Mouse (Mus musculus) bone marrow, adult 2 months (tissue): ENCODE results near the gene Rmnd5b. TPM values are rescaled to one million over a fixed set of nuclear protein-coding genes. Genes with fewer than 3 reads are reported as not detected.
"Not testable (repeated sequence)": the region's sequence is repeated elsewhere in the genome, so short reads cannot be mapped to it uniquely, and the experiment has no call there.

Source experiments
- H3K27ac ChIP-seq: fragments of 200-500 bp; 2 replicates; pipeline ENCODE4 v1.5.1; 2012; ENCODE audit warnings: low read depth, mild to moderate bottlenecking, control low read depth, inconsistent platforms, low read length; ENCODE audit not compliant: control insufficient read depth, poor library complexity, insufficient read depth
- H3K4me1 ChIP-seq: fragments of 200-500 bp; 2 replicates; pipeline ENCODE4 v1.6.1; 2011; ENCODE audit warnings: low read length; ENCODE audit not compliant: control insufficient read depth, insufficient read depth
- H3K4me3 ChIP-seq: fragments of 200-500 bp; replicated peaks from 2 replicates; pipeline ENCODE3; 2011; ENCODE audit warnings: mild to moderate bottlenecking, low read depth, low read length, control low read depth; ENCODE audit not compliant: control insufficient read depth
- CTCF ChIP-seq: fragments of 200-500 bp; IDR thresholded peaks from 2 replicates; pipeline ENCODE4 v1.5.1; 2011; ENCODE audit warnings: low read length, control low read depth; ENCODE audit not compliant: control insufficient read depth, insufficient read depth
- POLR2A ChIP-seq: fragments of 200-500 bp; IDR thresholded peaks from 2 replicates; pipeline ENCODE4 v1.6.1; 2011; ENCODE audit warnings: low read depth, mild to moderate bottlenecking, control low read depth, low read length, borderline replicate concordance; ENCODE audit not compliant: control insufficient read depth
- WGBS: fragments of 180-500 bp; shearing (Covaris S2); methylation state at CpG from one replicate; pipeline ENCODE4 v1.1.7; 2018; 5-methylcytosine and 5-hydroxymethylcytosine counted together
- polyA plus RNA-seq: library from polyadenylated mRNA; stranded (reverse); fragments of >200 nt; gene quantifications from 2 replicates; pipeline ENCODE4 v1.2.4, GENCODE M21; 2011; ENCODE audit warnings: low replicate concordance; ENCODE audit not compliant: missing spikeins, insufficient read depth, insufficient read length

Rmnd5b gene
- polyA plus RNA-seq, 1 experiment: 19.3 TPM

- Histone ChIP-seq H3K4me1 (peaks cover 4% of the 10 kb centered on the region), H3K27ac (peak overlapping the region; percentile 86; the same call in 1 of the 2 replicates), H3K4me3 (peak overlapping the region; percentile 31)
- 19% methylated on average over 7 of the region's 7 CpGs for WGBS
- TF ChIP-seq CTCF (no peak), POLR2A (no peak)
Observed at GRCm38 (mm10) chr11:51615129-51615528, 20.6 kb downstream of the Rmnd5b start.

- H3K4me1 ChIP-seq: peaks cover 4% of the 10 kb centered on the region
- no peak overlapping the region for H3K4me3 ChIP-seq
- TF ChIP-seq POLR2A: no peak
- TF ChIP-seq CTCF: no peak
- no peak overlapping the region for H3K27ac ChIP-seq
- WGBS: 84% methylated on average over 8 of the region's 8 CpGs
Observed at GRCm38 (mm10) chr11:51614256-51614655, 21.4 kb downstream of the Rmnd5b start.

GRCm38 (mm10) chr11:51609940-51610339 lies 25.8 kb downstream of the Rmnd5b start:
- not testable (repeated sequence) for H3K27ac ChIP-seq, H3K4me3 ChIP-seq, H3K4me1 ChIP-seq
- 61% methylated on average over 5 of the region's 5 CpGs for WGBS

- TF ChIP-seq POLR2A (no peak), CTCF (no peak)
- Histone ChIP-seq H3K4me1 (no peaks in the 10 kb centered on the region; the same call in 1 of the 2 replicates), H3K27ac (peak overlapping the region; percentile 45; the same call in 1 of the 2 replicates), H3K4me3 (no peak overlapping the region)
- 51% methylated on average over 3 of the region's 3 CpGs for WGBS
Observed at GRCm38 (mm10) chr11:51609266-51609909, 26.3 kb downstream of the Rmnd5b start.

- no peaks in the 10 kb centered on the region; the same call in 1 of the 2 replicates for H3K4me1 ChIP-seq
- TF ChIP-seq CTCF: no peak
- no peak; the same call in 1 of the 2 replicates for TF ChIP-seq POLR2A
- peak overlapping the region; percentile 74 for H3K27ac ChIP-seq
- WGBS: 6% methylated on average over 15 of the region's 15 CpGs
- peak overlapping the region; percentile 79 for H3K4me3 ChIP-seq
Observed at GRCm38 (mm10) chr11:51607096-51607738, 28.5 kb downstream of the Rmnd5b start.

- under 1% methylated on average over 91 of the region's 91 CpGs for WGBS
- H3K27ac ChIP-seq: peak within 1 kb of the TSS; percentile 95
- peak within 1 kb of the TSS; percentile 79 for H3K4me3 ChIP-seq
- TF ChIP-seq POLR2A (peak; percentile 100), CTCF (no peak)
- H3K4me1 ChIP-seq: no peaks in the 10 kb centered on the region; the same call in 1 of the 2 replicates
Observed at GRCm38 (mm10) chr11:51606447-51607095, 29.1 kb downstream of the Rmnd5b start, which contains the start of gene Hnrnpab. Hnrnpab (minus strand) TSS chr11:51606847.

- H3K27ac ChIP-seq: peak overlapping the region; percentile 95
- peak; percentile 66; the same call in 1 of the 2 replicates for TF ChIP-seq POLR2A
- no peak for TF ChIP-seq CTCF
- whole genome bisulfite sequencing: under 1% methylated on average over 81 of the region's 81 CpGs
- H3K4me3 ChIP-seq: peak overlapping the region; percentile 79
- H3K4me1 ChIP-seq: no peaks in the 10 kb centered on the region; the same call in 1 of the 2 replicates
Observed at GRCm38 (mm10) chr11:51605602-51606446, 29.9 kb downstream of the Rmnd5b start.
